Mouse (Mus musculus): ENCODE measurements around the gene Palm.

The Palm gene

DNA sequence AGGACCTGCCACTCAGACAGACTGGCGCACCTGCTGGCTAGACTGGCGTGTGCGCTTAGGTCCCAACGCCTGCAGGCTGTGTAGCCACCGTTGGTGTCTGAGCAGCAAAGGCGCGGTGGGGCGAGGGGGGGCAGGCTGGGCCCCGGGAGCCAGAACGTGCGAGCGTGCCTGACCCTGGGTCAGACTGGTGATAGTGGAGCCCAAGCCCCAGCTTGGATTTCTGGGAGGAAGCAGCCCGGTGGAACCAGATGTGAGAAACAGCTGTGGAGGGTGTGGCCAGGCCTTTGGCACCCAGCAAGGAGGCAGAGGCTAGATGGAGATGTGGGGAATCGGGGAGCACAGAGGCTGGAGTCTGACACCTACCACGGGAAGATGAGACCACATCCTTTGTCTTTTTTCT, 4.0 kb downstream of the Palm start:
- DNase-seq (ENCODE audit: low spot score in 2 of 2), result peak; percentile 70 to 81

DNA sequence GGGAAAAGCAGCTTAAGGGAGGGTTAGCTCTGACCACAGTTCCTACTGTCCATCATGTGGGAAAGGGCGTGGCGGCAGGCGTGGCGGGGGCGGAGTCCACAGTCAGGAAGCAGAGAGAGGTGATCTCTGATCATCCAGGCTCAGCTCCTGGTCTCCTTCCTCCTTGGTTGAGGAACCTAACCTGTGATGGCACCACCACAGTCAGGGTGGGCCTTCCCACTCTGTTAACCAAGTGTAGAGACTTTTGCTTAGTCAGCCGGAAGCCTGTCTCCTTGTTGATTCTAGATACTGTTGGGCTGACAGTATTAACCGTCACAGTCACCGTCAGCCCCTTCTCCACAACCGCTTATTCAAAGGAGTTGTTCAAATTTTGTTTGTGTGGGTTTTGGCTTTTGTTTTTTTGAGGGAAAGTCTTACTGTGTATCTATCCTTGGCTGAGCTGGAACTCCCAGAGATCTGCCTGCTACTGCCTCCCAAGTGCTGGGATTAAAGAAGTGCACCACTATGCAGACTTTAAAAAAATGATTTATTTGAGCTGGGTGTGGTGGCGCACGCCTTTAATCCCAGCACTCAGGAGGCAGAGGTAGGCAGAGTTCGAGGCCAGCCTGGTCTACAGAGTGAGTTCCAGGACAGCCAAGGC, 5.0 kb downstream of the Palm start:
- DNase-seq (ENCODE audit: low spot score in 2 of 2), result no peak

DNA sequence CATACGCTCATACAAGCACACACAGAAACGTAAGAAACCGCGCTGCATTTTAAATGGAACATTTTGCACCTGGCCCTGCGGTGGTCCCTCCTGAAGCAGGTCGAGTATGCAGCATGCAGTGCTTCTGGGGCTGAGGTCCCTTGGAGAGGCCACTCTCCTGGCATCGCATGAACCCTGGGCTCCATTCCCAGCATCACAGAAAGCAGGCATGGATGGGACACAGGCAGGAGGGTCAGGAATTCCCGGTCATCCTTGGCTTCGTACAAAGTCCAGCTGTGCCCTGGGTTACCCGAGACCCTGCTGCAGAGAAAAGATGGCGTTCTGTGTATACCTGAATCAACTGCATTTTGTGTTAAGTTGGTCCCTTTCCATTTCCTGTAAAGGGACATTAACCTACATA, 7.1 kb downstream of the Palm start:
- DNase-seq (ENCODE audit: low spot score in 2 of 2), result no peak

DNA sequence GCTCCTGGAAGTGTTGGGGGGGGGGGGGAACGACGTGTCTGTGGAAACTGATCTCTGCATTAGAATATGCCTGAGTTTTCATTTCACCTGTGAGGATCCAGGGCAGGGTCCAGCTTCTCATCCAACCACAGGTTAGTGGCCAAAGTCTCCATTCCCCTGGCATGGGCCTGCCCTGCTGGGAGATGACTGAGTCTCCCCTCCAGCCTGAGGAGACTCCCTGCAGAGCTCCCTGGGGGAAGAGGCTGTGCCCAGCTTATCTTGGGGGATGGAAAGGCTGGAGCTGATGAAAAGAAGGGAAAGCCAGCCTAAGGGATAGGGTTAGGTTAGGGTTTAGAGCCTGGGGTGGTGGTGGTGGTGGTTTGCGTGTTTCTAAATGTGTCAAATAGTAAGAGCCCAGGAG, 8.5 kb downstream of the Palm start:
- peak in 1 of 2 experiments; percentile 34 for DNase-seq (ENCODE audit: low spot score in 2 of 2)

DNA sequence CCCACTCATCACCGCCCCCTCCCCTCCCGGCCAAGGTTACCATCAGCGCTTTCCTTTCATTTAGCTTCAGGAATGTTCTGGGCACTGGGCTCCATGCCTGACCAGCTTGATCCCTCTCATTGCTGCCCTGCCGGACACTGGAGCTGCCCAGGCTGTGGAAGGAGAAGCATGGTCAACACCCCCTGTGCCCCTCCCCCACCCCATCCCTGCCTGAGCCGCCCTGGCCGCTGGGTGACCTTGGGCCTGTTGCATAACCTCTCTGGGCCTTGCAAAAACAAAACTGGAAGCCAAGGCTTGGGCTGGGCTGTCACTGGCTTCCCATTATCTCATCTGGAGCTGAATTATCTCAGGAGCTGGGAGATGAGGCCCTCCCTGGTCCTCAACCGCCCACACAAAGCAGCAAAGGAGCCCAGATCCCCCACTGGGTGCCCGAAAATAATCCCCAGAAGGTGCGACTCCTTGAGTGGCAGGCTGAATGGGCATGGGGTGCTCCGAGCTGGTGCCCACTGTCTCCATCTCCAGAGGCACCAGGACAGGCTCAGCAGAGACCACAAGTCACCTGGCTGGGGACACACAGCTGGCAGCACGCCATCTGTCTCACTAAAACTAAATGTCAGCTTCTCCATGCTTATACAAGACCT, 9.1 kb downstream of the Palm start:
- peak; percentile 83 to 87 for DNase-seq (ENCODE audit: low spot score in 2 of 2)

DNA sequence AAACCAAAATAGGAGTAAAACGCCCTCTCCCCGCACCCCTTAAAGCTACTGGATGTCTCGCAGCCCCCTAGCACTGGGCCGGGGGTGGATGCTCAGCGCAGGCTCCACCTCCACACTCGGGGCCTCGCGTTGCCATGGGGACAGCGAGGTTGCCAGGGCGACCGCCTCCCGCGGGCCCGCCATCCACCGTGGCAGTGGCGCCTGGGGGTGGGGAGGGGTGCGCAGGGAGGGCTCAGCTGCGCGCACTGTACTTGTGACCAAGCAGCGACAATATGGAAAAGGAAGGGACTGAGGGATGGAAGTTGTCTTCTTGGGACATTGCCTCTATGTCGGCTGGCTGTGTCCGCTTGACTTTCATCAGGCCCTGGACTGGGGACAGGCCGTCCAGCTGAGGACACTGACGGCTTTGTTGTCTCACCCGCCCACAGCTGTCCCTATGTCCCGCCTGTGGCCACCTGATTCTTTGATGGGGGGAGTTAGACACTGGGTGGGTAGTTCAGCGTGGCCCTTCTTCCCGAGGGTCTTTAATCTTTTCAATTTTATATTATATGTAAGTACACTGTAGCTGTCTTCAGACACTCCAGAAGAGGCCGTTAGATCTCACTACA, 10.4 kb downstream of the Palm start:
- peak; percentile 33 to 41 for DNase-seq (ENCODE audit: low spot score in 2 of 2)

DNA sequence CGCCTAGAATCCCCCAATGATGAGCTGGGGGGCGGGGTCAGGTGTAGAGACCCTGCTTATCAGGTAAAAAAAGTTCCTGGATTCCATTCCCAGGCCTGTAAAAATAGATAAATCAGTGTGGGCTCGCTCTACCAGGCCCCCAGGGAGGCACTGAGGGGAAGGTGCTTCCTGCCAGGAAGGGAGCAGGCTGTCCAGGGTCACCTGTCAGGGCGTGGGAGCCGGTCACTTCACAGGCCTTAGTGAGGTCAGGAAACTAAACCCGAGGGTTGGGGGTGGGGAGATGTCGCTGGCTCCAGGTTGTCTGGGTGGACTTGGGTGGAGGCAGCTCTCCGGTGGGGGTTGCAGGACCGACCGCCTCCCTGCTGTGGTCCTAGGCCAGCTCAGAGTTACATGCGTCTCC, 12.3 kb downstream of the Palm start:
- peak; percentile 79 to 86 for DNase-seq (ENCODE audit: low spot score in 2 of 2)

DNA sequence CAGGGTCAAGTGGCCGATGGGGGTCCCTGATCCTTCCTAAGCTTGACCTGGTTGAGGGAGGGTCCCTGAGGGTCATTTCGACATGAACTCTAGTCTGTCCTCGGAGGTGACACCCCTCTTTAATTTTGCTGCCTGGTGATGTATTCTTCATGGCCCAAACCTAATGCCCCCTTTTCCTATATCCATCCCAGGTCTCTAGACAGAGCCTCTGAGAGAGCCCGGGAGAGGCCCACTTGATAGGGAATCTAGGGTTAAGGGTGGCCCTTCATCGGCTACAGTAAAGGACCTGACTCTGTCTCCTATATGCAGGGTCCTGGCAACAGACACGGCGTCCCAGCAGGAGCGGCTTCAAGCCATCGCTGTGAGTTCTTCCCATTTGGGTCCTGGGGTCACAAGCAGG, 13.0 kb downstream of the Palm start:
- DNase-seq (ENCODE audit: low spot score in 2 of 2), result no peak

DNA sequence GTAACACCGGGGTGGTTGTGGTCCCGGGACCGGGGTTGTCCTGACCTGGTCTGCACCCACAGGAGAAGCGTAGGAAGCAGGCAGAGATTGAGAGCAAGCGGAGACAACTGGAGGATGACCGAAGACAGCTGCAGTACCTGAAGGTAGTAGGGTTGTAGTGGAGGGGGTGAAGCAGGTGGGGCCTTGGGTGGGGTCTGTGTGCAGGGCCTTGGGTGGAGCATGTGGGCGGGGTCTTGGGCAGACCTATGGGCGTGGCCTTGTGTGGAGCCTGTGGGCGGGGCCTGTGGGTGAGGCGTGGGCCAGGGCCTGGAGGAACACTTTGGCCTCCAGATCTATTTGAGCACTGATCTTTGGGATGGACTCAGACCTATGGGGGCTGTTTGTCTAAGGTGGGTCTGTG, 13.6 kb downstream of the Palm start:
- peak; percentile 59 to 60 for DNase-seq (ENCODE audit: low spot score in 2 of 2)

DNA sequence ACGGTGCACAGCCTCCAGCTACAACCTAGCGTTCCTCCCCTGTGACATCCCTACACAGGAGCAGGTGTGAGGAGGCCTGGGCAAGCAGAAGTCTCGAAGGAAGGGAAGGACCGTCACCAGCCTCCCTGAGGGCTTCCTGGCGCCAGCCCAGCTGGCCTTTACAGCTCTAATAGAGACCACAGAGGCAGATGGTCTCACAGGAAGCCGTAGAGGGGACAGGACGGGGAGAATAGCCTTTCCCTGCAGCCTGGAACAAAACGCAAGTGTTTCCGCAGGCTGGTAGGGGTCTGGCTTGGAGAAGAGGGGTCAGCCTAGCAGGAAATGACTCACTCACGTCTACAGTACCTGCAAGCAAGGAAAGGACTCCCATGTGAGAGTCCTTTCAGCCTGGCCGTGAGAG, 14.5 kb downstream of the Palm start:
- DNase-seq (ENCODE audit: low spot score in 2 of 2), result peak; percentile 69 to 84

DNA sequence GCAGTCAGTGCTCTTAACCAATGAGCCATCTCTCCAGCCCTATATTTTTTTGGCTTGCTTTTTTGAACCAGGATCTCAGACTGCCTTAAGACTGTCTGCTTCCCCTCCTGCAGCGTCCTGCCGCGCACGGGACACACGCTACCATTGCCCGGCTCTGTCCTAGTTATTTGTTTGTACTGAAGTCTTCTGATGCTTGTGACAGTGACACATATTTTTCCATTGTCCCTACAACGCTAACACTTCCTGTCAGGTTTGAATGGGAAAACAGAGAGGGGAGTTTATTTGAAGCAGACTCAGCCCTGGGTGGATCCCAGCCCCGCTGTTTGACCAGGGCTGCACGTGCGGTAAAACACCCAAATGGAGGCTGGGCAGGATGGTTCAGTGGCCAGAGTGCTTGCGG, 15.4 kb downstream of the Palm start:
- peak in 1 of 2 experiments; percentile 60 for DNase-seq (ENCODE audit: low spot score in 2 of 2)

DNA sequence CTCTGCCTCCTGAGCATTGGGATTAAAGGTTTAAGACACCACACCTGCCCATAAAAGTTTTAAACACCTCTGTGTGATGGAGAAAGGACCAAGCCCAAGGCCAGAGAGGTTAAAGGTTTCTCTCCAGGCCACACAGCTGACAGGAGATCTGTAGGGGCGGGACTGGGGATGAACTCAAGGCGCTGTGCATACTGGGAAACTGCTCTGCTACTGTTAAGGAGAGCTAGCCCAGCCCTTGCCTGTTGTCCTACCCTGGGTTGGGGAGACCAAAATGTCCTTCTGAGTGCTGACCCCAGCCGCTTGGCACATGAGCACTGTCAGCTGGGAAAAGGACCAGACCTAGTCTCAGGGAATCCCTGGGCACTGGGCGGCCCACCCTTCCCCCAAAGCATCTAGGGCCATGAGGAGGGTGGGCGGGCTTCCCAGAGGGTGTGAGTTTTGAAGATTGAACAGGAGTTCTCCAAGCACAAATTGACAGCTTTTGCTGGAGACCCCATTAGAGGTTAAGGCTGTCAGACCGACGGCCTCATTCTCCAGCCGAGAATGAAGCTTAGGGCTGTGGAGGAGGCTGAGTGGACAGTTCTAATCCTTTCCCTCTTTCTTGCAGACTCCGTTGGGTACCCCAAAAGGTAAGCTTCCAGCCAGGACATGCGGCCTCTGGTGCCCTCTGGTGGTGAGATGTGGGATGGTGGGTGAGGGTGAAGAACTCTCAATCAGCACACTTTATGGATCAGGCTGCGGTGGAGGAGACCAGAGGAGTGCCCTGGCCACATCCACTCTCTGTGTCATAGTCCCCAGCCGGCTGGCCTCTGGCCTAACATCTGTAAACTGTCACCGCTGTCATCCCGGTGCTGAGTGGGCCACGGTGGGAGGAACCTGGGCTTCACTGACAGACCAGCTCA, 18.6 kb downstream of the Palm start:
- DNase-seq (ENCODE audit: low spot score in 2 of 2), result peak; percentile 65 to 77

DNA sequence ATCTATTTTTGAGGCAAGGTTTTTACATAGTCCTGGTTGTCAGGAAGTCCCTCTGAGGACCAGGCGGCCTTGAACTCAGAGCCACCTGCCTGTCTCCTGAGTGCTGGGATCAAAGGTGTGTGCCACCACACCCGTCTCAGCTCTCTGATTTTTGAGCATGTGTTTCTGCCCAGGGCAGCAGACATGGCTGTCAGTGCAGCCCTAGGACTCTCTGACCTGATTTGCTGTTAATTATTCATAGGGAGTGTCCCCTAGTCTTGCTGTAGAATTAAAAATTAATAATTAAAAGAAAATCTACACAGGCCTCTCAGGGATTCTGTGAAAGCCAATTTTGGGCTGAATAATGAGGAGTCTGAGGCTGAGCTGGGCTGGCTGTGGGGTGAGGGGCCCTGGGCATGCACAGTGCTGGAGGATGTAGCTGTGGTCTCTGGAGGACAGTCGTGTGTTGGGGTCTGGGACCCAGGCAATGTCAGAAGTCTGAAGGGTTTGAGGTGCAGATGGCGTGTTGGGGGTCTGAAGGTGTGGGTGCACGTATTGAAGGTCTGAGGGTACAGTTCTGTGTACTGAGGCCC, 21.0 kb downstream of the Palm start:
- no peak for DNase-seq (ENCODE audit: low spot score in 2 of 2)

DNA sequence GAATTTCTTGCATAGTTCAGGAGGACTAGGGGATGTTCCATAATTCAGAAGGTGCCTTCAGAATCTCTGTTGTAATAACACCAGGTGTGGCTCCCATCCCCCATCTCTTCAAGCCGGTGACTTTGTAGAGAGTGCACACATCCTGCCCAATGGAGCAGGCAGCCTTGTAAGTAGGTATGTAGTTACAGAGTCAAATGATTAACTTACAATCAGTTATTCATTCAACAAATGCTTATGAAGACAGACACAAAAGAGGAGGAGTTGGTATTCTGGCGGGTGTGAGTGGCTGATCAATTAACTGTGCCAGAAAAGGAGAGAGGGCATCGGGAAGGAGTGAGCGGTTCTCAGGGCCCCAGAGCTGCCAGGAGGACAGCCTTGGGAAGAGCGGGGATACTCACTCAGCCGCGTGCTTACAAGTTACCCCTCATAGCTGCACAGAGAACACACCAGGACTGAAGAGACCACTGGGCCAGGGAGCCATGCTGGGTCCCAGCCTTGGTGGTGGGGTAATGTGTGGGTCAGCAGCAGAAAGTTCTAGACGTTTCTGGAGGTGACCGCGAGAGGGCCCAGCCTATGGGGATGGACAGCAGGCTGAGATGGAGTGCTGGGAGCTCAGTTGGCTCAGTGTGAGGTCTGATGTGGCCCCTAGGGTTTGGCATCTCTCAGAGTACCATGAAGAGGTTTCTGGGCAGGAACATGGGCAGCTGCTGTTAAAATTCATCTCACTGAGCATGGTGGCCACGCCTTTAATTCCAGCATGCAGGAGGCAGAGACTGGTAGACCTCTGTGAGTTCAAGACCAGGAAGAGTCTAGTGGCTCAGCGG, 22.5 kb downstream of the Palm start:
- DNase-seq (ENCODE audit: low spot score in 2 of 2), result no peak

DNA sequence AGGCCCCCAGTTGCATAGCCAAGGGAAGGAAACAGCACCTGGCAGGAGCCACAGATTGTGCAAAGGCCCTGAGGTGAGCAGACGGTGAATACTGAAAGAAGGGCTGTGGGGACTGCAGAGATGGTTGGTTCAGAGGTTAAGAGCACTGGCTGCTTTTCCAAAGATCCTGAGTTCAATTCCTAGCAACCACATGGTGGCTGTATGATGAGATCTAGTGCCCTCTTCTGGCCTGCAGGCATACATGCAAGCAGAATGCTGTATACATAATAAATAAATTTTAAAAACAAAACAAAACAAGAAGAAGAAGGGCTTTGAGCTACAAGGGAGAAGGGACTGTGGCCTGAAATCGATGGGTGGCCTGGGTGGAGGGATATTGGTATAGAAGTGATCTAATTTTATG, 23.7 kb downstream of the Palm start:
- no peak for DNase-seq (ENCODE audit: low spot score in 2 of 2)

DNA sequence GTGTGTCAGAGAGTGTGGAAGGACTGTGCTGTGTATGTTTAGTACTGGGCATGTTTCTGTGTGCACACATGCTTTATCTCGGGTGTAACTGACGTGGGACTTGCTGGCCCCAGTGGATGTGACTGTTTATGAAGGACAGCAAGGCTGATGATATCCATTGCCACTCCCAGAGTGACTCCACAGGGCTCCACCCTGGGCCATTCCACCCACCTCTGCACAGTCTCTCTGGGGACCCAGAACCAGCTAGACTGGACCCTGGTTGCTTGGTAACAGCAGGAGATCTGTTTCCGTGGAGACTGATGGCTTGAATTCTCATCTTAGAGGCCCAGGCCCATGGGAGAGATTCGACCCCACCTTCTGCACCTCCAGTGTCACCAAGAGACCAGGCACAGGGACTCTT, 24.9 kb downstream of the Palm start:
- no peak for DNase-seq (ENCODE audit: low spot score in 2 of 2)

DNA sequence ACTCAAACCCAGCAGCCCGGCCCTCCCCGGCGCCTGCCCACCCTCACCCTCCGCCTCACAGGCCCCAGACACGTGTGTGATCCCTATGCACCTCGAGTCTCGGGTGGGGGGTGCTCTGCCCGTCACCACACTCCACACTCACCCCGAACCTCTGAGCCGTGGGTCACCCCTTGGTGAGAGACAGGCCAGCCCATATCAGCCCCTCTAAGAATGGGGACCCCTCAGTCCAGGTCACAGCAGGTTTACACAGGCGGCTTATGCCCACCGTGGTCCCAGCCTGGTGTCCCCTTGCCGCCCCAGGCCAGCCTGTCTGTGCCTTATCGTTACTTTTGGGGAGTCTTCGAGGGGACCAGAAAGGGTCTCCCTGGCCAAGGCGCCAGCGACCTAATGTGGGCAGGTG, 26.2 kb downstream of the Palm start:
- no peak for DNase-seq (ENCODE audit: low spot score in 2 of 2)

DNA sequence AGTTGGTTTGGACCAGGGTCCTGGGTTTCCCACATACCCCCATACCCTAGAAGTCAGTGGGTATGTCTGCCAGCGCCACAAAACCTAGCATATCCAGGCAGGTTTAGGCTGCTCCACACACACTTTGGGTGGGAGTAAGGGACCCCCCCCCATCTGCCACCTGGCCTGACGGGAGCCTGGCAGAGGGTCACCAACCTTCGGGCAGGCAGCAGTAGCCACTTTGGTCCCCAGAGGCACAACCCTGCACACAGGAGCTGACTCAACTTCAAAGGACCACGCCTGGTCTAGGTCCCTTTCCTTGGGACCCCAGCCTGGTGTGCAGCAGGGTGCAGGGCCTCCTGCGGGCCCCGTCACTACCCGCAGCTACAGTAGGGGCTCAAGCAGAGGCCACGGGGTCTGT, 26.9 kb downstream of the Palm start:
- no peak for DNase-seq (ENCODE audit: low spot score in 2 of 2)

DNA sequence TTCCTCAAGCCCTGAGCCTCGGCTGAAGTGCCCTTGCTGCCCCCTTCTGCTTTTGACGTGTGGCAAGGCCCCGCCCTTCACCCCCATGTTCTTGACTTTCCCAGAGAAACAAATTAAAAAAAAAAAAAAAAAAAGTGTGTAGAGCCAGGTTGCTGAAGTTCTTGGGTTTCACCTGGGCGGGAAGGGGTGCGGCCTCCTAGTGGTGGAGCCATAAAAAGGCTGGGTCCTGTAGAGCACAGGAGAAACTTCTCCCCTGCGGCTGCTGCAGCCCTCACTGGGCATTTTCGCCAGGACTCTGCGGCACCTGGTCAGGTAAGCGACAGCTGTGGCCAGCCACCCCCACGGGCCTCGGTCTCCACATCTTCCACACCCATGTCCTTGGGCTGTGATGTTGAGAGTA, 27.4 kb downstream of the Palm start, which contains the start of gene Misp:
Gene Misp (plus strand): TSS at position 208 of the 400 bp plus-strand sequence.
- no peak for DNase-seq (ENCODE audit: low spot score in 2 of 2)

DNA sequence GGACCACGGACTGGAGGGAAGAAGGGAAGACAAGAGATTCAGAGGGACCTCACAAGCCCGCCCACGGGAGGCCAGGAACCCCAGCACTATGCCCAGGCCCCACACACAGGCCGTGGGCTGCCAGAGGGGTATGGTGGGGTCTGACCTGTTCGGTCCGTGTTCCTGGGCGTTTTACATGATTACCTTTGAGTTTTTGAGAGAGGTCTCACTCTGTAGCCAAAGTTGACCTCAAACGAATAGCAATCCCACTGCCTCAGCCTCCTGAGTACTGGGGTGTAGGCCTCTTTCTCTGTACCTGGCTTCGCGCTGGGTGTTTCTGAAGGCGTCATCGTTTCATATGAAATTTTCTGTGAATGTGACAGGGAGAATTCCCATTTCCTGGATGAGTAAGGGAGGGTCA, 28.4 kb downstream of the Palm start:
- no peak for DNase-seq (ENCODE audit: low spot score in 2 of 2)

DNA sequence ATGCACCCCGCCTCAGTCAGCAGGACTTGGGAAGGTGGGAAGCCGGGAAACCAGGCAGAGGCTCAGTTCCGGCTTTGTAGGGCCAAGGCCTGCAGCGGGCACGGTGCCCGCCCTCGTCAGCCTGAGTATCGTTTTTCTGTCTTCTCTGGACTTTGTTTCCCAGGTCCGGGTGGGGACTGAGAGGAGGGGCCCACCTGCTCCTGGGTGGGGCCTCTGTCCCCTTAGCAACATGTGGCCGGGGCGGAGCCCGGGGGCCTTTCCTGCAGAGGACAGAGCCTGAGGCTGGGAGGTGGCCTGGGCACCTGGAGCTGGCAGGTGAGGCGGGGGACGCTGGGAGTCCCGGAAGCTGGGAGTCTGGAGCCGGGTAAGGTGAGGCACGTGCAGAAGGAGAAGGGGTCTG, 29.0 kb downstream of the Palm start:
- no peak for DNase-seq (ENCODE audit: low spot score in 2 of 2)

Data from heart, adult 9 months (tissue).